Mouse (Mus musculus): Measurements from ENCODE around the gene Tnfrsf19.

GRCm38 (mm10) chr14:61088187-61088586 lies 41.9 kb upstream of the Tnfrsf19 start:
- TF ChIP-seq POLR2A (IDR thresholded peaks at IDR 0.05; ENCODE audit: low read depth, low read length) = no peak
- TF ChIP-seq CTCF (IDR thresholded peaks at IDR 0.05; ENCODE audit: extremely low read depth, insufficient read length, insufficient replicate concordance, low read depth, low read length) = no peak

Measured in small intestine, adult 2 months (tissue).